Mouse (Mus musculus): ENCODE data around the gene AI661453.

AI661453 gene

DNA sequence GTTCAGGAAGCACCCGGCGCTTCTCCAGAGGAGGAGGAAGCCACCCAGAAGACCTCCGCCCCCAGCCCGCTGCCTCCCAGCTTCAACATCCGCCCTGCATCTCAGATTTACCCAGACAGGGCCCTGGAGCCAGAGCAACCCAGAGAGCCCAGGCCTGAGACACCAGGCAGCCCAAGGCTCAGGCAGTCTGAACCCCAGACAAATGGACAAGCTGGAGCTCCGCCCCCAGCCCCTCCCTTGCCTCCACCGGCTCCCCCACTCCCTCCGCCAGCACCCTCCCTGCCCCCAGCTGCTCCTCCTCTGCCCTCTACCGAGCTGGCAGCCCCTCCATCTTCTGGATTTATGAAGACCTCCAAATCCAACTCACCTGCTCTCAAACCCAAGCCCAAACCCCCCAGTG is 29.9 kb downstream of the AI661453 start:
- no peak for DNase-seq (ENCODE audit: low spot score)

- DNase-seq (ENCODE audit: low spot score), result no peak
Observed at GRCm38 (mm10) chr17:47467659-47468058, 31.2 kb downstream of the AI661453 start.

DNA sequence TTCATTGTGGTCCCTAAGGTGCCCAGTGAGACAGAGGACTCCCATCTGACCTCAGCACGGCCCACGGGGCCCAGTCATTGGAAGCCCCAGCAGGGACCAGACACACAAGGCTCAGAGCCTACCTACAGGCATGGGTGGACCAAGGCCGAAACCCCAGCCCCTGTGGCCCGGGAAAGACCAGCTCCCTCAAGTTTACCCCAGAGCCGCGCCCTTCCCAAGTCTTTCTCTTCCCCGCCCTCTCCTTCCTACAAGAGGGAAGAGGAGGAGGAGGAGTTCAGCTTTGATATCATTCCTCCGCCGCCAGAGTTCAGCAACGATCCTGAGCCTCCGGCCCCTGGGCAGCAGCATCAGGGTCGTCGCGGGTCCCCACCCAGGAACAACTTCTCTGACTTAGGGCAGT is 31.6 kb downstream of the AI661453 start:
- no peak for DNase-seq (ENCODE audit: low spot score)

- DNase-seq (ENCODE audit: low spot score), result no peak
Observed at GRCm38 (mm10) chr17:47468466-47468865, 32.1 kb downstream of the AI661453 start.

DNA sequence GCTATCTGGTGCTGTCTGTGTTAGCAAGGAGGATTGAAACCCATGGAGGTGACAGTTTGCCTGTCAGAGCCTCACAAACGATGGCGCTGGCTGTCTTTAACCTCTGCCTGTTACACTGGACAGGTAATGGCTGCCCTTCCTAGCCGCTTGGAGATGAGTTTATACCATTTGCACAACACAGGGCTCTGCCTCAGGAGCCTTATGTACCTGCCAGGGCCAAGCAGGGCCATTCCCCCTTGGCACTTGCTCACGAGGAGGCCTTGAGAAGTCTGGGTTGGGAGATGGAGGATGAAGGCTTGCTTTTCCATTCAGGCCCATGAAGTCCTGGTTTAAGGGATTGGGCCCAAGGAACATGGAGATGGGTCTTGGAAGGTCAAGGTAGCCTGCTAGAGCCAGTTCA is 33.2 kb downstream of the AI661453 start:
- DNase-seq (ENCODE audit: low spot score), result no peak

GRCm38 (mm10) chr17:47470121-47470520 is 33.7 kb downstream of the AI661453 start:
- no peak for DNase-seq (ENCODE audit: low spot score)

DNA sequence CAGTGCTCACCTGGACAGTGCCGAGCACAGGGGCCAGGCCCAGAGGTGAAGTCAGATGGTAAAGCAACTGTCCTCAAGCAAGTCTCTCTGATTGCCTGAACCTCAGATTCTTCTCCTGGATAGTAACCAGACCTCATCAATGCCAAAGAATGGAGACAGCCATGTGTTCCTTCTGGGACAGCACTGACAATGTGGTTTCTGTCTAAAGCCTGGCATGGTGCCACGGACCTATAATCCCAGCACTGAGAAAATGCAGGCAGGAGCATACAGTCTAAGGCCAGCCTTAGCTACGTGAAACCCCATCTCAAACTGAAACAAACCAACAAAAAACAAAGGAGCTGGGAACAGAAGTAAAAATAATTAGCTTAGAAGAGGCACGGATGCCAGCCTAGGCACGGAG is 34.3 kb downstream of the AI661453 start:
- no peak for DNase-seq (ENCODE audit: low spot score)

DNA sequence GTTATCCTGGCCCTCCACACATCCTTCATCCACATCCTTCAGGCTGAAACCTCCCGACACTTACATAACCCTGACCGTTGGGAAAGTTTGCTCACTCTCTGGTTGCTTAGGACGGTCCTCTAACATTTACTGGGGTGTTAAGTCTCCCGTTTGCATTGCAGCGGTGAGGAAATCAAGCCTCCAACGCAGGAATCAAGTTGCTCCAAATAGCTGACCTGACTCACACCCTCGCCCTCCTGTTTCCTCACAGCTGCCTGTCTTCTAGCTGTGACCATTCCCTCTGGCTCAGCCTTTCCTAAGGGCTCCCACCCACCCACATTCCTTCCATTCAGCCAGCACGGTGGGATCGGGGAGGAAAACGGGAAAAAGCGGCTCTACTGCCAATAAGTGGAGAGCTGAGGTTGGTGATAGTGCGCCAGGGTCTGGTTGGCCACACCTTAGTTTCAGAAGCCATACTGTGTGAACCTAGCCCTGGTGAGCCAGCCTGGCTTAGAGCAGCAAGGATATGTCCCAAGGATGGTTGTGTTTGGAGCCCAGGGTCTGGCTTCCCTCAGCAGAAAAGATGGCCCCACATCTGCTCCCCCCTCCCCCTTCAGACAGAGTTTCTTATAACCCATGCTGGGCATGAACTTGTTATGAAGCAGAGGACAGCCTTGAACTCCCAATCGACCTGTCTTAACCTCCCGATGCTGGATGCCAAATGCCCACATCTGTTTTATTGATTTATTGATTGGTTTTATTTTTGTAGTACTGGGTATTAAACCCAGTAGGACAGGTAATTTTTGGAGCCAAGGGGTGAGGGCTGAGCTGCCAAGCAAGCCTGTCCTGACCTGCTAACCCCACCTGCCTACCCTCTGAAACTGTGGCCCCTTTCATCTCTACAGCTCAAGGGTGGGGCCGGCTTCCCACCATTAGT is 36.3 kb downstream of the AI661453 start:
- peak; percentile 46 for DNase-seq (ENCODE audit: low spot score)

- peak; percentile 60 for DNase-seq (ENCODE audit: low spot score)
Observed at GRCm38 (mm10) chr17:47473434-47473974, 37.1 kb downstream of the AI661453 start.

DNA sequence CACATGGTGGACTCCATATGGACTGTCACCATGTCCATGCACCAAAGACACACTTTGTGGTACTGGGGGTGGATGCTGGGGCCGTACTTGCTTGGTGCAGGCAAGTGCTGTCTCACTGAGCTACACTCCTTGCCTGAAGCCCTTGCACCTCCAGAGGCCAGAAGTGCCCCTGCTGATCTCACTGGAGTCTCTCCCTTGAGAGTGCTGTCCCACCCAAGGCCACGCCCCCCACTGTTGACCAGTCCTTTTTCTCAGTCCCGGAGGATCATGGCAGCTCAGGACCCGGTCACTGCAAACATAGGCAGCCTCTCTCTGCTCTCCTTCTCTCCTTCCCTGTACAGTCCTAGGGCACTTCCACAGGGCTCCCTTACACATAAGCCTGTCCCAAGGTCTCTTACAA is 37.8 kb downstream of the AI661453 start:
- no peak for DNase-seq (ENCODE audit: low spot score)

DNA sequence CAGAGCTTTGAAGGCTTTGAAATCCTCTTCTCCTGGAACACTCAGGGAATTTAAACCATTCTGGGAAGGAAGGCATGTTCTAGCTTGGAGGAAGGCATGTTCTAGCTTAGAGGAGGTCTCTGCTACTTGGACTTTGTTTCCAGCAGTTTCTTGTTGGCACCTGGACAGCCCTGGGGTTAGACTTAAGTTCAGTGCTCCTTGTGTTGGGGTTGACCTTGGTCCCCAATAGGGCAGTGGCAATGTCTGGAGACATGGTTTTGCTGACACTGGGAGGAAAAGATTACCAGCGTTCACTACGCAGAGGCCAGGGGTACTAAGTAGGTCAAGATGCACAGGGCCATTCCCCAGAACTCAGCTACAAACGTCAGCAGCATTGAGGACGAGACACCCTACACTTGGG is 38.8 kb downstream of the AI661453 start:
- no peak for DNase-seq (ENCODE audit: low spot score)

DNA sequence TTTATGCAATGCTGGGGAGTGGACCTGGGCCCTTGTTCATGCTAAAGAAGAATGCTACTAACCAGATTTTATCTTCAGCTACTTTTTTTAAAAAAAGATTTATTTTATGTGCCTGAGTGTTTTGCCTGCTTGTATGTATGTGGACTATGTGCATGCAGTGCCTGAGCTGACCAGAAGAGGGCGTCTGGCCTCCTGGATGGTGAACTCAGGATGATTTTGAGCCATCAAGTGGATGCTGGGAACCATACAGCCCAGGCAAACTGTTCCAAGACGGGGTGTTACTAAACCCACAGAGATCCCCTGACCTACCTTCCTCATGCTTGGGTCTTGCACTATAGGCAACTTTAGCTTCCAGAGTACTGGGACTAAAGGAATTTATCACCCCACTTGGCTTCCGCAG is 39.3 kb downstream of the AI661453 start:
- DNase-seq (ENCODE audit: low spot score), result no peak

DNA sequence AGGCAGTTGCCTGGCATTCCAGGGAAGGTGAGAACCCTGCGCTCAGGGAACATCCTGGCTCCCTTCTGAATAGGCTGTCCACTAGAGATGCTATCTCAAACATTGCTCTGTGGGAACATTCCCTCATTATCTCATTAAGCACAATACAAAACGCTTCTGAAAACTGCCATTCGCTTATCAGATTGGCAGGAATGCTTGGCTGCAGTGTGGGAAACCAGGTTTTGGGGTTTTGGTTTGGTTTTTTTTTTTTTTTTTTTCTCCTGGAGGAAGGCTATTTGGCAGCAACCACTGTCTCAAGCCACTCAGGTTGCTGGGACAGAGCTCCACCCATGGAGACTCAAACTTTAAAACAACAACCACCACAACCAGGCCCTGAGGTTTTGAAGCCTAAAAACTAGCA is 43.5 kb downstream of the AI661453 start:
- DNase-seq (ENCODE audit: low spot score), result no peak

- DNase-seq (ENCODE audit: low spot score), result peak; percentile 75
Observed at GRCm38 (mm10) chr17:47482401-47482800, 46.0 kb downstream of the AI661453 start.

GRCm38 (mm10) chr17:47484241-47484921 is 48.0 kb downstream of the AI661453 start:
- peak; percentile 88 for DNase-seq (ENCODE audit: low spot score)

GRCm38 (mm10) chr17:47484993-47485392 is 48.6 kb downstream of the AI661453 start:
- DNase-seq (ENCODE audit: low spot score), result no peak

GRCm38 (mm10) chr17:47485791-47486190 is 49.4 kb downstream of the AI661453 start:
- no peak for DNase-seq (ENCODE audit: low spot score)

GRCm38 (mm10) chr17:47490791-47491190 is 54.4 kb downstream of the AI661453 start:
- no peak for DNase-seq (ENCODE audit: low spot score)

- no peak for DNase-seq (ENCODE audit: low spot score)
Observed at GRCm38 (mm10) chr17:47492731-47493130, 56.3 kb downstream of the AI661453 start.

GRCm38 (mm10) chr17:47493653-47494052 is 57.2 kb downstream of the AI661453 start:
- no peak for DNase-seq (ENCODE audit: low spot score)

GRCm38 (mm10) chr17:47494132-47494531 is 57.7 kb downstream of the AI661453 start:
- no peak for DNase-seq (ENCODE audit: low spot score)

GRCm38 (mm10) chr17:47501531-47501930 is 65.1 kb downstream of the AI661453 start:
- no peak for DNase-seq (ENCODE audit: low spot score)

All from lung, postnatal 25 days (tissue).